Mouse (Mus musculus): ENCODE measurements around the gene Zfp442.
"Not testable (repeated sequence)": the region's sequence is repeated elsewhere in the genome, so short reads cannot be mapped to it uniquely, and the experiment has no call there.

DNA sequence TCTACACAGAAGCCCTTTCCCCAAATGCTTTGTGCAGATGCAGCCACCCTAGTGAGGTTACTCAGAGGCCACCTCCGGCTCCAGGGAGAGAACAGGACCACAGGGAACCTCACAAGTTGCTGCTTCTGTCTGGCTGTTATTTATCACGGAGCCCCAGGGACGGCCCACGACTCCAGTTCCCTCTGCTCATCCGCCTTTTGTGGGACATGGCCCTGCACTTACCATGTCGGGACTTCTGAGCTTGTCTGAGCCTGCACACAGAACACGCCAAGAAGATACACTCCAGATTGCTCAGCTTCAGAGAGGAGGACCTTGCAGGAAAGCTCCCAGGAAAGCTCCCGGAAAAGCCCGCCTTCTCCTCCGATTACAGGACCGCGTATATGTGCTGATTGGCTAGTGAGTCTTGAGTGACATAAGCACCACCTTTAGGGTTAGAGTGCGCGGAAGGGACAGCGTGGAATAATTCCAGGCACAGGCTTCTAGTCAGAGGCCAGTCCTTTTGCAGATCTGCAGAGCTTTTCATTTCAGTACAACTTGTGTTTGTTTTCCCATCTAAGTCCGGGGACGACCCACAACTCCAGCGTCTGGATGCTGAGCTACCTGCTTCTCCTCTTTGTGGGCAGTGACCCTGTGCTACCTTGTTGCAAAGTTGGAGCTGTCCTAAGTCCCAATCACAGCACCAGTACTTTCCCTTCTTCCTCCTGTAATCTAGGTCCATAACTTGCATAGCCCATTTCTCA lies at the start of gene Zfp442:
- not testable (repeated sequence) for TF ChIP-seq CTCF (IDR thresholded peaks at IDR 0.05; ENCODE audit: borderline replicate concordance, insufficient read depth, low read length)
- peak; percentile 57 for TF ChIP-seq POLR2A (IDR thresholded peaks at IDR 0.05; ENCODE audit: low read depth, low read length)
